Mouse (Mus musculus) CH12.LX (cell line): Measurements from ENCODE around the gene Fyttd1. TPM values are rescaled to one million over a fixed set of nuclear protein-coding genes. Genes with fewer than 3 reads are reported as not detected.

Source experiments
- DNase-seq: peaks from one replicate; pipeline ENCODE4 v3.0.0-alpha.2; 2013; ENCODE audit errors: extremely low read depth
- H3K27ac ChIP-seq: 2 replicates; pipeline ENCODE4 v1.5.1; 2012; ENCODE audit warnings: low read depth, mild to moderate bottlenecking, control low read depth, moderate library complexity; ENCODE audit not compliant: insufficient read depth
- H3K27me3 ChIP-seq: replicated peaks from 2 replicates; pipeline ENCODE3; 2012; ENCODE audit warnings: inconsistent platforms
- H3K36me3 ChIP-seq, 2 experiments: replicated peaks in 1 of 2; 2 replicates each; pipeline versions ENCODE3 to v1.6.1; 2012; ENCODE audit warnings: inconsistent platforms in 1 of 2, low read length in 1 of 2, mild to moderate bottlenecking in 1 of 2, mixed read lengths in 1 of 2, moderate library complexity in 1 of 2; ENCODE audit not compliant: control insufficient read depth in 1 of 2, insufficient read depth in 1 of 2
- H3K4me1 ChIP-seq, 2 experiments: 2 replicates each; pipeline ENCODE4 v1.6.1; 2012; ENCODE audit warnings: inconsistent platforms in 1 of 2, moderate library complexity in 1 of 2; ENCODE audit not compliant: insufficient read depth in 2 of 2, control insufficient read depth in 1 of 2
- H3K4me2 ChIP-seq: 2 replicates; pipeline ENCODE4 v1.6.1; 2012; ENCODE audit warnings: low read depth, mild to moderate bottlenecking, control low read depth; ENCODE audit not compliant: poor library complexity, insufficient read depth, severe bottlenecking
- H3K4me3 ChIP-seq, 3 experiments: fragments of 150-350 bp in 1 of 3; sonication (generic) in 1 of 3; replicated peaks in 1 of 3; 2 replicates each; pipeline versions ENCODE3 to v1.5.1; 2011 to 2012; ENCODE audit warnings: low read depth in 2 of 3, low read length in 2 of 3, mild to moderate bottlenecking in 2 of 3, moderate library complexity in 2 of 3, control low read depth in 1 of 3, improper control_type of control experiment in 1 of 3, inconsistent platforms in 1 of 3, mixed read lengths in 1 of 3; ENCODE audit not compliant: poor library complexity in 1 of 3
- H3K79me2 ChIP-seq: replicated peaks from 2 replicates; pipeline ENCODE4 v1.6.1; 2012; ENCODE audit warnings: mild to moderate bottlenecking, moderate library complexity; ENCODE audit not compliant: control insufficient read depth, poor library complexity, insufficient read depth, severe bottlenecking; ENCODE audit errors: extremely low read depth
- H3K9ac ChIP-seq: 2 replicates; pipeline ENCODE4 v1.6.1; 2012; ENCODE audit warnings: low read depth, mild to moderate bottlenecking, control low read depth, moderate library complexity; ENCODE audit not compliant: insufficient read depth
- H3K9me3 ChIP-seq: replicated peaks from 2 replicates; pipeline ENCODE3; 2012; ENCODE audit warnings: low read length, inconsistent platforms, mixed read lengths
- CTCF ChIP-seq, 2 experiments: IDR thresholded peaks in 1 of 2; conservative IDR thresholded peaks in 1 of 2; 2 replicates each; pipeline ENCODE4 v1.5.1; 2011 to 2012; ENCODE audit warnings: low read depth in 2 of 2, low read length in 2 of 2, improper control_type of control experiment in 1 of 2, inconsistent platforms in 1 of 2, mild to moderate bottlenecking in 1 of 2, moderate library complexity in 1 of 2
- E2F4 ChIP-seq: IDR thresholded peaks from 2 replicates; pipeline ENCODE4 v1.6.1; 2011; ENCODE audit warnings: low read depth, low read length, improper control_type of control experiment; ENCODE audit not compliant: insufficient replicate concordance
- ELF1 ChIP-seq: IDR thresholded peaks from 2 replicates; pipeline ENCODE4 v1.6.1; 2014; ENCODE audit warnings: low read depth, mild to moderate bottlenecking, inconsistent platforms, low read length, improper control_type of control experiment
- EP300 ChIP-seq: IDR thresholded peaks from 2 replicates; pipeline ENCODE4 v1.6.1; 2011; ENCODE audit warnings: low read length, improper control_type of control experiment
- ETS1 ChIP-seq: conservative IDR thresholded peaks from 2 replicates; pipeline ENCODE4 v1.6.1; 2012; ENCODE audit warnings: low read depth, mild to moderate bottlenecking, inconsistent platforms, low read length, improper control_type of control experiment, moderate library complexity
- GABPA ChIP-seq: IDR thresholded peaks from 2 replicates; pipeline ENCODE4 v1.6.1; 2012; ENCODE audit warnings: low read depth, low read length, improper control_type of control experiment, inconsistent platforms; ENCODE audit not compliant: insufficient replicate concordance
- HCFC1 ChIP-seq: IDR thresholded peaks from 2 replicates; pipeline ENCODE4 v1.6.1; 2012; ENCODE audit warnings: low read depth, mild to moderate bottlenecking, inconsistent platforms, low read length, improper control_type of control experiment
- JUN ChIP-seq: IDR thresholded peaks from 2 replicates; pipeline ENCODE4 v1.6.1; 2011; ENCODE audit warnings: low read depth, mild to moderate bottlenecking, low read length, improper control_type of control experiment, moderate library complexity; ENCODE audit not compliant: insufficient read depth
- JUND ChIP-seq: conservative IDR thresholded peaks from 2 replicates; pipeline ENCODE4 v1.6.1; 2011; ENCODE audit warnings: low read depth, low read length, improper control_type of control experiment
- MAFK ChIP-seq: IDR thresholded peaks from 2 replicates; pipeline ENCODE4 v1.6.1; 2011; ENCODE audit warnings: low read length, improper control_type of control experiment; ENCODE audit not compliant: insufficient replicate concordance
- MAX ChIP-seq: IDR thresholded peaks from 2 replicates; pipeline ENCODE4 v1.6.1; 2011; ENCODE audit warnings: low read length, improper control_type of control experiment
- MAZ ChIP-seq: IDR thresholded peaks from 2 replicates; pipeline ENCODE4 v1.6.1; 2012; ENCODE audit warnings: low read depth, mild to moderate bottlenecking, inconsistent platforms, low read length, improper control_type of control experiment, moderate library complexity
- MEF2A ChIP-seq: IDR thresholded peaks from 2 replicates; pipeline ENCODE4 v1.6.1; 2014; ENCODE audit warnings: low read depth, mild to moderate bottlenecking, inconsistent platforms, low read length, improper control_type of control experiment, borderline replicate concordance
- MXI1 ChIP-seq: IDR thresholded peaks from 2 replicates; pipeline ENCODE4 v1.6.1; 2011; ENCODE audit warnings: mild to moderate bottlenecking, low read depth, low read length, improper control_type of control experiment
- POLR2A ChIP-seq: IDR thresholded peaks from 2 replicates; pipeline ENCODE4 v1.6.1; 2011; ENCODE audit warnings: low read depth, mild to moderate bottlenecking, improper control_type of control experiment, low read length
- RAD21 ChIP-seq: IDR thresholded peaks from 2 replicates; pipeline ENCODE4 v1.6.1; 2011; ENCODE audit warnings: low read depth, mild to moderate bottlenecking, low read length, improper control_type of control experiment, moderate library complexity
- RCOR1 ChIP-seq: conservative IDR thresholded peaks from 2 replicates; pipeline ENCODE4 v1.6.1; 2012; ENCODE audit warnings: low read depth, mild to moderate bottlenecking, inconsistent platforms, low read length, improper control_type of control experiment
- UBTF ChIP-seq: IDR thresholded peaks from 2 replicates; pipeline ENCODE4 v1.6.1; 2012; ENCODE audit warnings: low read depth, mild to moderate bottlenecking, inconsistent platforms, low read length, improper control_type of control experiment, moderate library complexity
- ZMIZ1 ChIP-seq: IDR thresholded peaks from 2 replicates; pipeline ENCODE4 v1.6.1; 2012; ENCODE audit warnings: low read depth, mild to moderate bottlenecking, inconsistent platforms, low read length, improper control_type of control experiment
- ZNF384 ChIP-seq: IDR thresholded peaks from 2 replicates; pipeline ENCODE4 v1.6.1; 2012; ENCODE audit warnings: low read depth, low read length, improper control_type of control experiment, inconsistent platforms
- dilution Hi-C: fragments of 300-500 bp; cut with MboI; formaldehyde crosslinking; loops from 2 replicates; pipeline ENCODE4 v1.14.3; 2020; ENCODE audit warnings: low sequenced_read_pairs; ENCODE audit not compliant: extremely low pct_unique_long_range_greater_than_20kb, extremely low pct_ligation_motif_present
- in situ Hi-C: fragments of 300-500 bp; cut with MboI; formaldehyde crosslinking; loops from 3 replicates; pipeline ENCODE4 v1.14.3; 2019; ENCODE audit warnings: low sequenced_read_pairs, low pct_ligation_motif_present, low pct_unique_long_range_greater_than_20kb, mixed read lengths
- polyA plus RNA-seq: library from polyadenylated mRNA; unstranded; fragments of >175 nt; gene quantifications from 2 replicates; pipeline ENCODE4 v1.2.1, GENCODE M21; 2012; ENCODE audit warnings: low read depth; ENCODE audit not compliant: insufficient read length
- total RNA-seq, 2 experiments: library from RNA; depleted of rRNA; stranded (reverse); fragments of 300-350 nt in 1 of 2; fragments of >200 nt in 1 of 2; gene quantifications; 2 replicates each; pipeline ENCODE4 v1.2.3; 2012 to 2014

Gene Fyttd1
- total and polyA plus RNA-seq, 3 experiments: 148 to 264 (median 168) TPM

- DNase-seq: no peak
- no peak overlapping the region for H3K4me3 ChIP-seq
- no peaks in the 10 kb centered on the region for H3K9me3 ChIP-seq
- no peak overlapping the region for H3K9ac ChIP-seq
- dilution Hi-C loops: no loop called here
- no peaks in the 10 kb centered on the region for H3K79me2 ChIP-seq
- no peak for TF ChIP-seq ELF1
- no peak for TF ChIP-seq MAX
- TF ChIP-seq JUN: no peak
- TF ChIP-seq POLR2A: no peak
- no peak for TF ChIP-seq JUND
- no peak for TF ChIP-seq UBTF
- TF ChIP-seq ETS1: no peak
- no peak for TF ChIP-seq EP300
- no peak for TF ChIP-seq RAD21
- no peak for TF ChIP-seq E2F4
- no peak for TF ChIP-seq MXI1
- TF ChIP-seq MAZ: no peak
- TF ChIP-seq GABPA: no peak
- TF ChIP-seq ZNF384: no peak
- TF ChIP-seq, all 38 proteins: peak for 0
- Histone ChIP-seq H3K4me2 (no peak overlapping the region), H3K4me1 (peaks cover 4 to 38% of the 10 kb centered on the region in 2 experiments; a peak in 3 of 4 replicates), H3K36me3 (peaks cover 7 to 56% of the 10 kb centered on the region in 2 experiments), H3K27ac (no peak overlapping the region), H3K27me3 (no peaks in the 10 kb centered on the region)
- in situ Hi-C loops: no loop called here
These were observed 23.7 kb upstream of the Fyttd1 start for GRCm38 (mm10) chr16:32853492-32854049.

- in situ Hi-C loops: no loop called here
- TF ChIP-seq MAZ (no peak), MEF2A (no peak), HCFC1 (no peak), ZMIZ1 (no peak), RCOR1 (no peak), E2F4 (no peak), CTCF (conservative IDR thresholded peaks at IDR 0.05 in 1 of 2, IDR thresholded peaks at IDR 0.05 in 1 of 2; ENCODE audit: low read depth in 2 of 2, low read length in 2 of 2) (no peak), MAFK (no peak), EP300 (no peak)
- no peak for DNase-seq
- no peaks in the 10 kb centered on the region for H3K9me3 ChIP-seq
- no peaks in the 10 kb centered on the region for H3K79me2 ChIP-seq
- no peak overlapping the region for H3K4me2 ChIP-seq
- peaks cover 7 to 51% of the 10 kb centered on the region in 2 experiments for H3K36me3 ChIP-seq
- no peak overlapping the region for H3K9ac ChIP-seq
- dilution Hi-C loops: no loop called here
- peaks cover 4 to 43% of the 10 kb centered on the region in 2 experiments; a peak in 3 of 4 replicates for H3K4me1 ChIP-seq
- no peak overlapping the region for H3K4me3 ChIP-seq
- no peak overlapping the region for H3K27ac ChIP-seq
- H3K27me3 ChIP-seq: no peaks in the 10 kb centered on the region
These were observed 23.2 kb upstream of the Fyttd1 start for GRCm38 (mm10) chr16:32854050-32854571.
